Mouse (Mus musculus) hindbrain, embryonic 15.5 days (tissue): ENCODE data around the gene Lyl1. TPM values are rescaled to one million over a fixed set of nuclear protein-coding genes. Genes with fewer than 3 reads are reported as not detected.

Source experiments
- ATAC-seq: fragments of 200-750 bp; cut with Nextera tagmentation; 2 replicates; pipeline ENCODE4 v1.8.0; 2017; ENCODE audit warnings: low read depth, moderate number of reproducible peaks, moderate TSS enrichment; ENCODE audit not compliant: low FRiP score
- H3K27ac ChIP-seq: fragments of 300-500 bp; sonication (generic); replicated peaks from 2 replicates; pipeline ENCODE4 v1.5.1; 2015; ENCODE audit warnings: mild to moderate bottlenecking, inconsistent platforms
- H3K27me3 ChIP-seq: fragments of 300-500 bp; sonication (generic); 2 replicates; pipeline ENCODE4 v1.6.1; 2015; ENCODE audit warnings: control low read depth, inconsistent platforms
- H3K36me3 ChIP-seq: fragments of 300-500 bp; sonication (generic); 2 replicates; pipeline ENCODE4 v1.6.1; 2015; ENCODE audit warnings: control low read depth, inconsistent platforms
- H3K4me1 ChIP-seq: fragments of 300-500 bp; sonication (generic); replicated peaks from 2 replicates; pipeline ENCODE4 v1.6.1; 2015; ENCODE audit warnings: control low read depth, inconsistent platforms
- H3K4me2 ChIP-seq: fragments of 300-500 bp; sonication (generic); 2 replicates; pipeline ENCODE4 v1.6.1; 2015; ENCODE audit warnings: moderate library complexity, mild to moderate bottlenecking, inconsistent platforms
- H3K4me3 ChIP-seq: fragments of 300-500 bp; sonication (generic); 2 replicates; pipeline ENCODE4 v1.5.1; 2015; ENCODE audit warnings: mild to moderate bottlenecking, inconsistent platforms
- H3K9ac ChIP-seq: fragments of 300-500 bp; sonication (generic); 2 replicates; pipeline ENCODE4 v1.6.1; 2015; ENCODE audit warnings: inconsistent platforms
- H3K9me3 ChIP-seq: fragments of 300-500 bp; sonication (generic); 2 replicates; pipeline ENCODE4 v1.6.1; 2016; ENCODE audit warnings: control low read depth, inconsistent platforms
- WGBS: fragments of 180-500 bp; shearing (Covaris S2); methylation state at CpG from one replicate; pipeline ENCODE4 v1.1.7; 2015; 5-methylcytosine and 5-hydroxymethylcytosine counted together
- polyA plus RNA-seq: library from polyadenylated mRNA; unstranded; fragments of >200 nt; fragmentation: Nextera tagmentation; extraction: Ambion mirVana; gene quantifications from 2 replicates; pipeline ENCODE4 v1.2.1, GENCODE M21; 2015

Gene Lyl1
- polyA plus RNA-seq, 1 experiment from 2014 or later, result 3.1 TPM

- 55% methylated on average over 11 of the region's 11 CpGs for WGBS
- no peak; the same call in 1 of the 2 replicates for ATAC-seq
- Histone ChIP-seq H3K4me3 (no peak overlapping the region), H3K36me3 (no peaks in the 10 kb centered on the region), H3K4me1 (peaks cover 66% of the 10 kb centered on the region), H3K4me2 (no peak overlapping the region), H3K27me3 (peaks cover 4% of the 10 kb centered on the region; the same call in 1 of the 2 replicates), H3K27ac (peak overlapping the region; percentile 83), H3K9me3 (no peaks in the 10 kb centered on the region), H3K9ac (no peak overlapping the region)
These were observed 30.3 kb downstream of the Lyl1 start for GRCm38 (mm10) chr8:84731371-84732177.

- Histone ChIP-seq H3K4me3 (no peak overlapping the region), H3K36me3 (no peaks in the 10 kb centered on the region), H3K4me2 (no peak overlapping the region), H3K27me3 (peaks cover 11% of the 10 kb centered on the region), H3K9me3 (no peaks in the 10 kb centered on the region), H3K4me1 (peaks cover 70% of the 10 kb centered on the region), H3K27ac (peak overlapping the region; percentile 83; the same call in 1 of the 2 replicates), H3K9ac (no peak overlapping the region)
- no peak for ATAC-seq
- 53% methylated on average over 5 of the region's 5 CpGs for WGBS
These were observed 31.3 kb downstream of the Lyl1 start for GRCm38 (mm10) chr8:84732545-84732944.

- Histone ChIP-seq H3K27me3 (peaks cover 15% of the 10 kb centered on the region), H3K9ac (no peak overlapping the region), H3K4me3 (no peak overlapping the region), H3K9me3 (no peaks in the 10 kb centered on the region), H3K27ac (peak overlapping the region; percentile 83; the same call in 1 of the 2 replicates), H3K4me2 (no peak overlapping the region), H3K4me1 (peaks cover 74% of the 10 kb centered on the region), H3K36me3 (no peaks in the 10 kb centered on the region)
- 56% methylated on average over 6 of the region's 6 CpGs for WGBS
- ATAC-seq, result no peak
These were observed 31.7 kb downstream of the Lyl1 start for GRCm38 (mm10) chr8:84732996-84733395.

GRCm38 (mm10) chr8:84733959-84734358 lies 32.7 kb downstream of the Lyl1 start:
- Histone ChIP-seq H3K27ac (no peak overlapping the region), H3K4me2 (no peak overlapping the region), H3K27me3 (peaks cover 25% of the 10 kb centered on the region), H3K36me3 (no peaks in the 10 kb centered on the region), H3K9ac (no peak overlapping the region), H3K4me3 (no peak overlapping the region), H3K4me1 (peaks cover 74% of the 10 kb centered on the region), H3K9me3 (no peaks in the 10 kb centered on the region)
- 78% methylated on average over 6 of the region's 6 CpGs for WGBS
- ATAC-seq, result no peak

DNA sequence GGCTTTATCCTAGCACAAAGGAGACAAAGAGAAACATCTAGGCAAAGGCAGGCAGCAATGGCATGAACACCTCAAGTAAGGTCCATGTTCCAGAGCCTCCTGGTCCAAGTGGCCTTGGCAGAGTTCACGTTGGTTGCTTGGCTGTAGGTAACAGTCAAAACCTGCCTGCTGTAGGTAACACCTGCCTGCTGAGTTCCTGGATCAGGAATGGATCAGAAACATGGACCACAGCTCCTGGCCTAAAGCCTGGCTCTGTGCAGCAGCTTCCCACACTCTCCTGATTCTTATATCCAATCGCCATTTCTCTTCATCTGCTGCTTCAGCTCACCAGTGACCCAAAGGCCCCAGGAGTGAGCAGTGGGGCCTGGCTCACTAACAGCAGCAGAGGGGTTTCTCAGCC lies 33.4 kb downstream of the Lyl1 start:
- Histone ChIP-seq H3K27me3 (peaks cover 30% of the 10 kb centered on the region), H3K4me3 (no peak overlapping the region), H3K9ac (no peak overlapping the region), H3K9me3 (no peaks in the 10 kb centered on the region), H3K36me3 (no peaks in the 10 kb centered on the region), H3K27ac (no peak overlapping the region), H3K4me2 (no peak overlapping the region), H3K4me1 (peaks cover 80% of the 10 kb centered on the region)
- ATAC-seq, result no peak
- WGBS, result 92% methylated on average over 2 of the region's 2 CpGs

GRCm38 (mm10) chr8:84735597-84735996 lies 34.3 kb downstream of the Lyl1 start:
- Histone ChIP-seq H3K9ac (no peak overlapping the region), H3K4me2 (no peak overlapping the region), H3K9me3 (no peaks in the 10 kb centered on the region), H3K4me1 (peaks cover 80% of the 10 kb centered on the region), H3K27ac (no peak overlapping the region), H3K36me3 (no peaks in the 10 kb centered on the region), H3K27me3 (peaks cover 38% of the 10 kb centered on the region), H3K4me3 (no peak overlapping the region)
- no peak for ATAC-seq
- WGBS, result 46% methylated on average over 2 of the region's 2 CpGs

- WGBS, result 83% methylated on average over 4 of the region's 4 CpGs
- Histone ChIP-seq H3K4me2 (no peak overlapping the region), H3K36me3 (no peaks in the 10 kb centered on the region), H3K9ac (no peak overlapping the region), H3K4me1 (peaks cover 80% of the 10 kb centered on the region), H3K9me3 (no peaks in the 10 kb centered on the region), H3K27me3 (peaks cover 48% of the 10 kb centered on the region), H3K27ac (no peak overlapping the region), H3K4me3 (no peak overlapping the region)
- no peak for ATAC-seq
These were observed 35.3 kb downstream of the Lyl1 start for GRCm38 (mm10) chr8:84736521-84736920.

DNA sequence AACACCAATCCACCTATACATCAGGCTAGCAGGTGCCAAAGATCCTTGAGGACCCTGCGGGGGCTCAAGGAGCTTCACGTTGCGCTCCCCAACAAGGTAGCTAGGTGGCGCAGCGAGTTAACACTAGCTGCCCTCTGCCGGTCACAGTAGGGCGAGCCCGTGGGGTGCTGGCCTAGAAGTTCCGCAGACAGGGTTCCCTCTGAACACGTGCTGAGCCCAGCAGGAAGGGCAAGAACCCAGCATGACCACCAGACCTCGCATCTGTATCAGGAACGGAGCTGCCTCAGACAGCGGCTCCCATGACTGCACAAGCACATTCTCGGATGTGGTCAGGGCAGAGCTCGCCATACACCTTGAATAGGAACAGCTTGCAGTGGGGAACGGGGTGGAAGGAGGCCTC lies 36.4 kb downstream of the Lyl1 start:
- H3K4me1 ChIP-seq, result peaks cover 80% of the 10 kb centered on the region
- peak overlapping the region; percentile 9; the same call in 1 of the 2 replicates for H3K9ac ChIP-seq
- H3K27me3 ChIP-seq, result peaks cover 56% of the 10 kb centered on the region
- WGBS, result 2% methylated on average over 16 of the region's 16 CpGs
- H3K9me3 ChIP-seq, result no peaks in the 10 kb centered on the region
- H3K4me2 ChIP-seq, result peak overlapping the region; percentile 43
- 0 out of 2 replicates have a peak overlapping the region, but pooled peaks have one; percentile 37 for H3K27ac ChIP-seq
- no peaks in the 10 kb centered on the region for H3K36me3 ChIP-seq
- H3K4me3 ChIP-seq, result no peak overlapping the region
- no peak for ATAC-seq

GRCm38 (mm10) chr8:84738266-84738665 lies 37.0 kb downstream of the Lyl1 start:
- Histone ChIP-seq H3K27me3 (peaks cover 59% of the 10 kb centered on the region), H3K9me3 (no peaks in the 10 kb centered on the region), H3K36me3 (no peaks in the 10 kb centered on the region), H3K4me3 (no peak overlapping the region), H3K9ac (no peak overlapping the region), H3K27ac (peak overlapping the region; percentile 37), H3K4me1 (peaks cover 80% of the 10 kb centered on the region), H3K4me2 (peak overlapping the region; percentile 43)
- 14% methylated on average over 10 of the region's 10 CpGs for WGBS
- ATAC-seq, result no peak

DNA sequence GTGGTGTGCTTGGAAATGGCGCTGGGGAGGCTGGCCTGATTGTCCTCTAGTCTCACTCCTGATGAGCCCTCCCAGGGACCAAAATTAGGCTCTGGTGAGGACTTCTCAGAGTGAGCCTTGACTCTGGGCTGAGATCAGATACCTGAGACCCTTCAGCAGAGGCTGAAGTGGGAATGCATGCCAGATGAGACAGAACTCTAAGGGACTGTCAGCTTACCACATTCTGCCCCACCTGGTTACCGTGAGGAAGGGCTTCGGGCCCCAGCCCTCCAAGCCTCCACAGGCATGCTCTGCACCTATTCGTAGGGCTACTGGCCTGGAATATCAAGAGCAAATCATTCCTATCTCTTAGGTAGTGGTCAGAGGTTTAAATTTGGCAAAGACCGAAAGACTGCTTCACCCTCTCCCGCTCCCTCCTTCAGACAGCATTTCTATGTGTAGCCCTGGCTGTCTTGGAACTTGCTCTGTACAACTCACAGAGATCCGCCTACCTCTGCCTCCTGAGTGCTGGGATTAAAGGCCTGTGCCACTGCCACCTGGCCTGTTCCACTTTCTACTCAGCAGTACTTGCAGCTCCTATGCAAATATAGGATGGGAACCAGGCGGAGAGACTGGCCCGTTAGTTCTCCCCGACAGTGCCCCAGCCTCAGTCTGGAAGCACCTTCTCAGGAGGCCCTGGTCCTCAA lies 37.6 kb downstream of the Lyl1 start:
- H3K9ac ChIP-seq, result no peak overlapping the region
- WGBS, result 38% methylated on average over 10 of the region's 10 CpGs
- peak overlapping the region; percentile 43 for H3K4me2 ChIP-seq
- peaks cover 80% of the 10 kb centered on the region for H3K4me1 ChIP-seq
- H3K27ac ChIP-seq, result peak overlapping the region; percentile 37; the same call in 1 of the 2 replicates
- H3K9me3 ChIP-seq, result no peaks in the 10 kb centered on the region
- no peak overlapping the region for H3K4me3 ChIP-seq
- no peaks in the 10 kb centered on the region for H3K36me3 ChIP-seq
- no peak for ATAC-seq
- peaks cover 59% of the 10 kb centered on the region for H3K27me3 ChIP-seq

- WGBS, result 13% methylated on average over 1 of the region's 1 CpGs
- H3K9ac ChIP-seq, result no peak overlapping the region
- no peak overlapping the region for H3K4me2 ChIP-seq
- 0 out of 2 replicates have a peak overlapping the region, but pooled peaks have one; percentile 14 for H3K27ac ChIP-seq
- peaks cover 80% of the 10 kb centered on the region for H3K4me1 ChIP-seq
- no peaks in the 10 kb centered on the region for H3K9me3 ChIP-seq
- peaks cover 59% of the 10 kb centered on the region for H3K27me3 ChIP-seq
- no peak overlapping the region for H3K4me3 ChIP-seq
- ATAC-seq, result no peak
- H3K36me3 ChIP-seq, result no peaks in the 10 kb centered on the region
These were observed 38.1 kb downstream of the Lyl1 start for GRCm38 (mm10) chr8:84739401-84739742.
